Mouse (Mus musculus): ENCODE measurements around the gene Mgat4d.
"Not testable (repeated sequence)": the region's sequence is repeated elsewhere in the genome, so short reads cannot be mapped to it uniquely, and the experiment has no call there.

Mgat4d gene

DNA sequence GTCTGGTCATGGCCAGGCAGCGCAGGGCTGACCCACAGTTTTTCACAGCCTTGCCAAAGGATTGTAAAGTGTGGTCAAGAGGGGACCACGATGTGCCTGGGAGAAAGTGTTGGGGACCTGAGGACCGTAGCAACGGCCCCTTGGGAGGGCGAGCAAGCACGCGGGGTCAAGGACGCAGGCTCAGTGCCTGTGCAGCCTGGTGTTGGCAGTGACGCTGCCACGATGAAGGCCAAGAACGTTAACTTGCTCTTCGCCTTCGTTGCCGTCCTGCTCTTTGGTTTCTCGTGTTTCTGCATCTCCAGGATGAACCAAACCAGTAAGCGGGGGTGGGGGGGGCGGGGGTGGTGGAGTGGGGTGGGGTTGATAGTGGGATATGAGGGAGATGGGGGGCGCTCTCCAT lies at the start of gene Mgat4d:
Mgat4d (plus strand) TSS at position 209 of the 400 bp plus-strand sequence.
- DNase-seq (ENCODE audit: low spot score), result no peak

DNA sequence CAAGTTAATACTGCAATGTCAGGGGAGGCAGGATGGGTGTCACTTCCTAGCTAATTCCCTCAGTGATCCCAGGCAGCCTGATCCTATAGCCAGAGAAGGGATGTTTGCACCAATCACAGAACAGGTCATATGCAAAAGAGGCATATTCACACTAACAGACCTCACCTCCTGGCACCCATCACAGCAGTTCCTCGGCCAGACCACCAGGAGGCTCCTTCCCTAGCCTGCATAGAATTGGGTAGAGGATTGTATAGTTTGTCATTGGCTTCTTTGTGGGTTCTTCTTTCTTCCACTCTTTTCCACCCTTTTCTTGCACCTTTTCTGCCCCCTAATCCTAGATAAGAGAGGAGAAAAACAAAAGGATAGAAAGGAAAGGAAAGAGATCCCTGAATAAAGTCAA lies 48.1 kb upstream of the Mgat4d start:
- DNase-seq (ENCODE audit: low spot score), result no peak

DNA sequence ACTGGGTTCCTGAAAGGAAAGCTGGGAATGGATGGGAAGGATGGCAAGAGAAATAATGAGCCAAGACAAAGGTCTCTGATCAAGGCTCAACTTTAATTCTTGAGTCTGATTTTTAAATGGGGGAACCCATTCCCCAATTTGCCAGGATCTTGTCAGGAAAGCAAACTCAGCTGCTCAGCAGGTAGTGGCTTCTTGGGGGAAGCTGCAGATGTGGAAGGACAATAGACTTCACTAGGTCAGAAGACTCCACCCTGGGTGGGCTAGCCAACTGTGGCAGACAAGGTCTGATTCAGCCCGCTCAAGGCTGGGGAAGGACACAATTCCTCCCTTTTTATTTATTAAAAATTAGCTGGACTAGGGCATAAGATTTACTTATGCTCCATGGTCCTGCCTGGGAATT lies 43.3 kb upstream of the Mgat4d start:
- DNase-seq (ENCODE audit: low spot score), result no peak

DNA sequence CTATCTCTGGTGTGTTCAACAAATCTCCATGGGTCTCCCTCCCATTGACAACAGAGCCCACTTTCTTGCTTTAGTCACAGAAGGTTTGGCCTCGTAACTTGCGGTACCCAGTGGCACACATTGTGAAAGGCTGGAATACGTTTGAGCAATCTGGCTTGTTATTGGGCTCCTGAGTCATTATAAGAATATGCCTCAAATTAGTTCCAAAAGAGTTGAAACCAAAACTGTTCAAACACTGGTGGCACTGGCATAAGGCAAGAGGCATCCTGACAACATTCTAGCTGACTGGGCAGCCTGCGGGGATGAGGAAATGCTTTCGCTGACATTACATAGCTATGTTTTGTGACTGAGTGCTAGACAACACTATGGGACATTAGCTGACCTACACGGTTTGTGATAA lies 38.4 kb upstream of the Mgat4d start:
- peak; percentile 30 for DNase-seq (ENCODE audit: low spot score)

DNA sequence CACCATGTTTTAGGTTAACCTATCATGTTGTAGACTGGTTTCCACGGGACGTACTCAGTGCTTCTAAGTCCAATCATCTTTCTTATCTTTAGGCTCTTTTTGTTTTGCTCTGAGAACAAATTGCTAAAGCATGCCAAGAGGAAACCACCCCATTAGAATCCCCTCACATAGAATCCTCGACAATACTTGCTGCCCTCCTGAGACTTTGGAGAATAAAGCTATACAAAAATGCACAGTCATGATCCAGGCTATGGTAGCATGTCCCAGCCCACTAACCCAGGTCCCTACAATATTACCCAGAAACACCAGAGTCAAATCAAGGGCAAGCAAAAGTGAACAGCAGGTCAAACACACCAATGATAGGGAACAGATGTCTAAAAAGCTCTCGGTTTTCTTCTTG lies 33.2 kb upstream of the Mgat4d start:
- DNase-seq (ENCODE audit: low spot score), result not testable (repeated sequence)

DNA sequence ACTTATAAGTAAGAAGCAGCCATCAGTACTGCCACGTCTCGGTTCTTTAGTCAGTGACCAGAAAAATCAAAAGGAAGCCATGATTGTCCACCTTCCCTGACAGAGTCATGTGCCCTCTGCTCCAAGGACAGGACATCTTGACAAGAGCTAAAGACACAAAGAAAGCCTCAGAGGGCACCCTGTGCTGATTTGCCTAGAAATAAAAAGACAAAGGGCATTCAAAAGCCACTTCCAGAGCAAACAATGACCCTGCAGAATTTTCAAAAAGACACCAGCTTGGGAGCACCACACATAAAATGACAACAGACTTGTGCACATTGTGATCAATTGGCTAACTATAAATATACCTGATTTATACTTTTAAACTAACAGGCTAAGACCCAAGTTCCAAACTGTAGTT lies 32.6 kb upstream of the Mgat4d start:
- DNase-seq (ENCODE audit: low spot score), result no peak

DNA sequence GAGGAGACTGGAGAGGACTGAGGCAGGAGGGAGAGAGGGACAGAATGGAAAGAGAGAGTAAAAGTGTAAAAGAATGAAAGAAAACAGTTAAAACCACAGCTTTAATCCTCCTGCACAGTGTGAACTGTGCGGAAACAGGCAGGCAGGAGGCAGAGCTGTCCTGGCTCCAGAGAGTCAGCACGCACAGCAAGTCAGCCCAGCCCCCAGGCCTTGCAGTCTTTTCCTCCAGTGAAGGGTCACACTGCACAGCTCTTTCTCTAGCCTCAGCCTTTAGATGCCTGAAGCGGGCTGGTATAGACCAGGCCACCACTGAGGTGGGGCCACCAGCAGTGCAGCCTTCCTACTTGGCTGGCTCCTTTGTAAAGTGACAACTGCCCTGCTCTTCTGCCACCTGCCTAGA lies 27.7 kb upstream of the Mgat4d start:
- DNase-seq (ENCODE audit: low spot score), result no peak

DNA sequence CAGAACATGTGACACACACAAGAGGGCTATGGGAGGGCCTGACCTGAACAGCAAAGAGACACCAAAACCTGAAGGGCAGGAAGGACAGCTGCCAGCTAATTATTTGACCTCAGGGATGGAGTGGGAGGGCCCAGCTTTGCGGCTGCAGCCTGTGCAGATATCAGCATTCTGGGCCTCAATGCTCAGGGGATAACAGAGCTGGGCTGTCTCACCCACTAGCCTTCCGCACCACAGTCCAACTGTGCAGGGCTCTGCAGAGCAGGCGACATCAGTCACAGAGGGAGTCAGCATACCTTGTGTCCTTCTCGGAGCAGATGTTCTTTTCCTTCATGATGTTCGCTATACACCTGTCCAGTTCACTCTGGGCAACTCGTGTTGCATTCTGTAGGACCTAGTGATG lies 25.9 kb upstream of the Mgat4d start:
- no peak for DNase-seq (ENCODE audit: low spot score)

DNA sequence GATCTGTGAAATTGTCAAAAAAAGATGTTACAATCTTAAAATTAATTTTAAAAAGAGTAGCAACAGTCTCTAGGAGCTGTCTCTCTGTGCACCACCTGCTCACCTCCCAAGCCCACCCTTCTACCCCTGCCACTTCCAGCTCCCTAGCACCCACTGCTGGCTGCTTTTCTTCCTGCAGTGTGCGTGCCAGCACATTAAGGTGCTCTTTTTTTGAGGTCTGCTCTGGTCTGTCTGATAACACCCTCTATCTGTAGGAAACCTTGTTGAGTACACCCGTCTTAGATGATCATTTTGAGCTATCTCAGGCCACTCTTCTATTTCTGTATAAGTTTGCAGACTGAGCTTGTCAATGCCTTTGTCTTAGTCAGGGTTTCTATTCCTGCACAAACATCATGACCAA lies 25.2 kb upstream of the Mgat4d start:
- no peak for DNase-seq (ENCODE audit: low spot score)

DNA sequence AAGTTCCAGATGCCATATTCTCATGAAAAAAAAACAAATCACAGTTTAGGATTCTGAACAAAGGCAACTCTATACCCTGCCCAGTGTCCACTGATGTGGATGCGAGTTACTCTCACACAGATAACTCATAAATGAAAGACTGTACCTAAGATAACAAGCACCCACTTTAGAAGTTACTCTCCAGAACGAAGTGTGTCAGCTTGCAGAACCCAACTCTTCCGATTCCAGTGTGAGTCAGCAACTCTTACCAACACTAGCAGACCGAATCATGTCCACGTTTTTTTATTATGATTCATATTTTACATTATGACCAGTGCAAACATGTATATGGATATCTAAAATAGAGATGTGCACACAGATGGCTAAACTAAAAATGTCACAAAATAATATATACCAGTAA lies 20.4 kb upstream of the Mgat4d start:
- DNase-seq (ENCODE audit: low spot score), result no peak

DNA sequence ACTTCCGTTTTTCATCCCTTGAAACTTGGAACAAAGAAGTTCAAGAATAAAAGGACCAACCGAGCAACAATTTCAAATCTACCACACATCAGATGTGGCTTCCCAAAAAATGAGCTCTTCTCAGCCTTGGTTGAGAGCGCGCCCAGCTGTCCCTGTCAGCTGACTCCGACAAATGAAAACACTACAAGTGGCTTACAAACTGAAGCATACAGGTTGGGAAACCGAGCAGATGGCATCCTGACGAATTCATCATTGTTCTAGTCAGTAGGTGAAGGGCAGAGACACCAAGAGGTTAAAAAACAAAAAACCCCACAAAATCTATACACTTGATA lies 16.7 kb upstream of the Mgat4d start:
- peak; percentile 53 for DNase-seq (ENCODE audit: low spot score)

DNA sequence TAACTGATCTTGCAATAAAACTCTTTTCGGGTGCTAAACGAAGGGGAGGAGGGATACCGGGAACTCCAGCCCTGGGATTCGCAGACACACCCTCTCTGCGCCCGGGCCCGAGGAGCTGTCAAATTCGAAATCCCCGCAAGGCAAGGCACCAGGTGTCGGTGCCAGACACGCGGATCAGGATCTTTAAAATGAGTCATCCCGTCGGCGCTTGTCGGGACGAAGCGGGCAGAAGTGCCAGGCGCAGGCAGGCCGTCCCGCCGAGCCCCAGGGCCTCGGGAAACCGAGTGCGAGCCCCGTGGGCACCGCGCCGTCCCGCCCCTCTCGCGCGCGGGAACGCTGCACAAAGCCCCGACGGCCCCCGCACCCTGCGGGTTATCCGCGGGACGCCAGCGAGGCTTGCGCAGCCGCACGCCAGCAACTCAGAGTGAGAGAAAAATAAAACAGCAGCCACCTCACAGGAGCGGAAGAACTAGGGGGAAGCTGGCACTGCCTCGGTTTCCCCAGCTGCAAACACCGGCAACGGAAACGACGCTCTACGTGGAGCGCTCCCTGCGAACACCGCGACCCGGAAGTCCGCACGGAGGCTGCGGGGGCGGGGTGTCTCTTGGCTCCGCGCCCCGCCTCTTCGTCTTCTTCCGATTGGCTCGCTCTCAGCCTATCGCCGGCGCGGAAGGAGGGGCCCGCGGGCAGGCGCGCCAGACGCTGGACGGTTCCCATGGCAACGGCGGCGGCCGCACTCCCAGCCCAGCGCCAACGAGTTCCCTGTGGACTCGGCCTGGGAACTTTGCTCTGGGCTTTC lies 16.2 kb upstream of the Mgat4d start, which contains the start of gene Elmod2:
Elmod2 (minus strand) TSS at position 588 of the 799 bp plus-strand sequence.
- DNase-seq (ENCODE audit: low spot score), result peak; percentile 98

DNA sequence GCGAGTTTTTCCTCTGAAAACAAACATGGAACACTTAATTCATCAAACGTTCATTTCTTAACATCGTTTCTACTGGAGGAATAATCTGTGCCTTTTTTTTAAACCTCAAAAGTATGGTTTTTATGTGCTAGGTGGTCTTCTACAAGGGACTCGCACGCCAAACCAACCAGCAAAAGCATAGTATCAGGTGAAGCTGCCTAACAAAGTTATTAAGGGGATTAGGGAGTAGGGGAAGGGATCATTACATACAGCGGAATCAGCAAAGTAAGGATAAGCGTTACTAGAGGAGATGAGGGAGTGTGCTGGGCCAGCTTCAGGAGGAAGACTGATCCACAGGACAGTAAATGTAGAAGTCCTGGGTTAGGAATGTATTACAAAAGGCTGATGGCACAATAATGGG lies 15.4 kb upstream of the Mgat4d start:
- DNase-seq (ENCODE audit: low spot score), result no peak

DNA sequence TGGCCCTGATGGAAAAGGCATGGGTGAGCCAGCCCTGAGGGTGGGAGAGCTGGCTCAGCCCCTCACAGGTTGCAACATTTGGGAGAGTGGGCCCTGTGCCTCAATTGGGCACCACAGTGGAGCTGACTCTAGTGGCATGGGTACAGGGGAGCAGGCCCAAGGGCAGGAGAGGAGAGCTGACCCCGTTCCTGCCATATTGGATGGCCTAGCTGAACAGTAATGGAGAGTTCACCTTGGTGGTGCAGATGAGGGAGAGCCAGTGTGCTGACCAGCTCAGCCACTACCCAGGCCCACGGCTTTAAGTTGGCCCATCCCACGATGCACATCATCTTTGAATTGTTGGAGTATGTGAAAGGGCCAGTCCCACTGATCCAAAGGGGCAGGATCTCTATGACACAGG lies 6.2 kb upstream of the Mgat4d start:
- DNase-seq (ENCODE audit: low spot score), result no peak

DNA sequence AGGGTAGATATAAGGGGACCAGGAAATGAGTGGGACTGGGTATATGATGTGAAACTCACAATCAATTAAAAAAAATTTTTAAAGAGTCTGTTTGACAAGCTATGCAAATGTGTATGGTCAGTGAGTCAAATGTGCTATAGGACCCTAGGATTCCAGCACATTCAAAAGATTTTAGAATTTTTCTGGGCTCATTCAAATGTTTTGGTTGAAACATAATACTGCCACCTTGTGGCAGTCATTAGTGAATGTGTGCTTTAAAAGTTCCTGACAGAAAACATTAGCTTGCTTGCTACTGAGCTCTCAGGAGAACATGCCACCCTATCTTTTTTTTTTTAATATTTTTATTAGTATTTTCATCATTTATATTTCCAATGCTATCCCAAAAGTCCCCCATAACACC lies 5.6 kb upstream of the Mgat4d start:
- DNase-seq (ENCODE audit: low spot score), result peak; percentile 53

DNA sequence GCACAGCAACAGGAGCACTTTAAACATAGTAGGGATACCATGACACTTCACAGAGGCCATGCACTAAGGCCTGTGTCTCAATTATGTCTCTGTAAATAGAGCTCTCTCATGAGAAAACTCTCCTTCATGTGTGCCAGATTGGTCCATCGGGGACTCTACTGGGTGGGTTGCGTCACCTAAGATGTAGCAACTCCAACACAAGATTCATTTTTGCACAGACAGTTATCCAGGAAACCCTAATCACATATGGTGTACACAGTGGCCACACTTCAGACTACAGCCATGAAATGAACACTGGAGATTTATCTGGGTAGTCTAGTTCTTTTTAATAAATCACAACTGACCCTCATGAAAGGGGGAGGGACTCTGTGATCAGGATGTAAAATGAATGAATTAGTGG lies 3.0 kb downstream of the Mgat4d start:
- DNase-seq (ENCODE audit: low spot score), result no peak

DNA sequence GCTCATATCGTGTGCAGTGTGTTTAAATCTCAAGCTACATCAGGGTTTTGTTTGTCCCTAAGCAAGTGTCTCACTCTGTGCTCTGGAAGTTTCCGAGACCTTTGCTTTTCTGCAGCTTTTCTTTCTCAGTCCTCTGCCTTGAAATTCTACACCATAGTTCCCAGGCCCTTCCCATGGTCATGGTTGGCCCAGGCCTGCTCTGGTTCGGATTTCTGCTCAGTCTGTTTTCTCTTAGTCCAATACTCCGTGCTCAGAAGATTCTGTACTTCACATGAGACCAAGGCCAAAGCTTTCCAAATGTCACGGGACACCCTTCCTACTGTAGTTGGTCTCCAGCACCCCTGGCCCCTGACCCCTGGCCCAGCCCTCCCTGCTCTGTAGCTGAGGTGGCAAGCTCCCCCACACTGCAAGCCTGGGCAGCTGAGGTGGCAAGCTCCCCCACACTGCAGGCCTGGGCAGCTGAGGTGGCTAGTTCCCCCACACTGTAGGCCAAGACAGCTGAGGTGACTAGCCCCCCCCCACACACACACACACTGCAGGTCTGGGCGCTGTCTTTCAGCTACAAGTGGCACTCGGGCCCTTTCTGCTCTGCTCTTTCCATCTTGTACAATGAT lies 15.0 kb downstream of the Mgat4d start:
- DNase-seq (ENCODE audit: low spot score), result no peak

DNA sequence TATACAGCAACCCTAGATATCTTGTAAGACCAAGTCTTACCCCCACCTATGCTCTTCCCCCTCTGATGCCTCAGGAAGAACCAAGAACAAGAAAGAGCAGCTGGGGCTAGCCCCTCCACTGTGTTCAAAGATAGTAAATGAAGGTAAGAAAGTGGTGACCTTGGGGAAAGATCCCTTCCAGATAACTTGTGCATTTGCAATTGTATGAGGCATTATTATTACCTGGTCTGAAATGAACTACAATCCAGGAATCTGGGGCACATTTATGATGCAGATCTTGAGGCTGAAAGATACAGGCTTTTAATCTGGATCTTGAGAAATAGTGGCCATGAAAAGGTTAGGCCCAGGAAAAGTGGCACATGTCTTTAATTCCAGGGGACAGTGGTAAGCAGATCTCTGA lies 29.0 kb downstream of the Mgat4d start:
- no peak for DNase-seq (ENCODE audit: low spot score)

DNA sequence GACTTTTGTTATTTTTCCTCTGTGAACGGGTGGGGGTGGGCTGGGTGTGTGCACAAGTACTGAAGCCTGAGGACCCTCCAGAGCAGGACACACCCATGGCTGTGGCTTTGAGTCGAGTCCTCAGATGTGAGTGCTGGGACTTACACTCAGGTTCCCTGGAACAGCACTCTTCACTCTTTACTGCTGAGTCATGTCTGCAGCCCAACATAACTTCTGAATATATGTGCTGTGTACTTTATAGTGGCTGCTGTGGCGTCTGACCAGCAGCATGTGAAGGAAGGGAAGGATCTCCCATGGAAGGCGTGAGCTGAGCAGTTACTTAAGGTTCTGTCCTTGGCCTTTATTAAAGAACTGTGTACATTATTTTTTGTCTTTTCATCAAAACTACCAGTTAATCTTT lies 31.9 kb downstream of the Mgat4d start:
- no peak for DNase-seq (ENCODE audit: low spot score)

DNA sequence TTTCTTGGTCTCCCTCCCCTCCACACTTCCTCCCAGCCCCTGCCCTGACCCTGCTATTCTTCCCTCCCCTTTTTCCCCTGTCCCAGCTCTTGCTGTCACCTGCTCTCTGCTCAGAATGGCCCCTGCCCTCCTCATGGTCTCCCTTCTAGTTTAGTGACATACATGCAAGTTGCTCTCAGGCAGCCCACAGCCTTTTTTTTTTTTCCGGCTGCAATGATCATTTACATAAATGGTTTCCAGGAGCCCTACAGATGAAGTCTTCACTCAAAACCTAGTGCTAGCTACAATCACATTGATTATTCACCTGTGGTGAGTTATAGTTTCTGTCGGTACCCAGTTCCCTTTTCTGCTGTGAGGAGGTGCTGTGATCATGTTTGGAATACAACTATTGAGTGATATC lies 32.7 kb downstream of the Mgat4d start:
- DNase-seq (ENCODE audit: low spot score), result no peak

DNA sequence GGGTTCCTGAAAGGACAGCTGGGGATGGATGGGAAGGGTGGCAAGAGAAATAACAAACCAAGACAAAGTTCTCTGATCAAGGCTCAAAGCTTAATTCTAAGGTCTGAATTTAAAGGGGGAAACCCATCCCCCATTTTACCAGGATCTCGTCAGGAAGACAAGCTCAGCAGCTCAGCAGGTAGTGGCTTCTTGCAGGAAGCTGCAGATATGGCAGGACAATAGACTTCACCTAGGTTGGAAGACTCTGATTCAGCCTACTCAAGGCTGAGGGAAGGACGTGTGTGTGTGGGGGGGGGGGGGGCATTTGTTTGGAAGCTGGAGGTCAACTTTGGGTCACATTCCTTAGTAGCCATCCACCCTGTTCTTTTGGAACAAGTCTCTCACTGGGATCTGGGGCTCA lies 34.6 kb downstream of the Mgat4d start:
- DNase-seq (ENCODE audit: low spot score), result no peak

DNA sequence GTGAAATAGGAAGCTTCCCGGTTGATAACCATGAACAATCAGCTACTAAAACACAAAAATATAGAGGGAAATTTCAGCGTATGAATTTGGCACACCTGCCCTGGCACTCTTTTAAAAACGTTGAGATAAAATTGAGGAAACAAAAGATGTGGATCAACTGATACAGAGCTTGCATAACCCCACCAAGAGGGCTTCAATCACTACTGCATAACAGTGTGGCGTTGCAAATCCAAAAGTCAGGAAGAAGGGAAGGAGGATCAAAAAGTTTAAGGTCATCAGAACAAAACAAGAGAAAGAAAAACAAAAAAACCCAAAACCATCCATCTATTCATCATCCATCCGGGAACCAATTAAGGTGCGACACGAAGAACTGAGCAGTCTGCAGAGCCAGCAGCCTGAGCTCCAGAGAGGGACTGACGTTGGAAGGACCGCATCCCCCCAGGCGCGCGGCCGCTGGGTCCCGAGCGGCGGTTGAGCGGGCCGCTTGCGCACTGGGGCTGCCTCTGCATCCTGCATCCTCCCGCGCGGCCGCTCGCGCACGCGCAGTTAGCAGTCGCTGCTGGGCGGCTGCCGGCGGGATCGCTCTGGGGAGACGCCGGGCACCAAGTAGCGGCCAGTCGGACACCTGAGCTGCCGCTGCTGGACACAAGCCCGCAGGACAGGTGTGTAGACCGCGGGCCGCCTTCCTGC lies 41.2 kb downstream of the Mgat4d start, which contains the start of gene Clgn:
Clgn (plus strand) TSS at position 552 of the 690 bp plus-strand sequence.
- DNase-seq (ENCODE audit: low spot score), result peak; percentile 68

DNA sequence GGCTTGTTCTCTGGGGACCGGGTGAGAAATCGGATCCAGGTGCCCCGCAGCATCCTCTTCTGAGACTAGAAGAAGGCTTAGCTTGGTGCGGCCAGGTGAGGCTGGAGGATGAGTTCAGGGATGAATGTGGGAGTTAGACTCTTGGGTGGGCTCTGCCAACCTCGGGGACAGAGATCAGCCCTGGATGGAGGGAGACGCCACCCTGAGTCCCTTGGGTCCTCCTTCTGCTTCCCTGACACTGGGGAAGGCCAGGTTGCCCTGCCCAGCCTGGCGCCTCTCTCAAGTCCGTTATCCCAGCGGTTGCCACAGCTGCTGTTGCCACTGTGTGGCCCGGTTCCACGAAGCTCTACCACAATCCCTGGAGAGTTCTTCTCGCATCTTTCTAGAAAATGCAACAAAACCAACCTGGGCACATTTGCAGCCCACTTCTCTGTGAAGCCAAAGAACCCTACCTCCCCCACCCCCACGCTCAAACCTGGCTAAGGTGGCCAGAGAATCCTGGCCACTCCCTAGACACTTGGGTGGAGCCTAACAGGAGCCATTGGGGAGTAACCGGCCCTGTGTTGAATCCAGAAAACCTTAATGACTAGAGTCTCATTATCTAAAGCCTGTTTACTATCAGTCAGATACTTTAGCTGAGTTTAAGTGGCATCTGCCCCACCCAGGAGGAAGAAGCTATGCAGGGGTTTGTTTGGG lies 41.9 kb downstream of the Mgat4d start:
- DNase-seq (ENCODE audit: low spot score), result no peak
